Mouse (Mus musculus) limb, embryonic 14.5 days (tissue): ENCODE measurements around the gene Mpdz. TPM values are rescaled to one million over a fixed set of nuclear protein-coding genes. Genes with fewer than 3 reads are reported as not detected.

ENCODE experiments used
- ATAC-seq: fragments of 200-750 bp; cut with Nextera tagmentation; 2 replicates; pipeline ENCODE4 v1.8.0; 2017; ENCODE audit warnings: low read depth, moderate number of reproducible peaks, moderate TSS enrichment; ENCODE audit not compliant: low FRiP score
- DNase-seq: peaks from one replicate; pipeline ENCODE4 v3.0.0-alpha.2; 2015; ENCODE audit warnings: low spot score
- H3K27ac ChIP-seq: fragments of 300-500 bp; sonication (generic); replicated peaks from 2 replicates; pipeline ENCODE4 v1.5.1; 2014; ENCODE audit warnings: low read depth, mild to moderate bottlenecking, low read length, moderate library complexity, mixed read lengths
- H3K27me3 ChIP-seq: fragments of 300-500 bp; sonication (generic); 2 replicates; pipeline ENCODE4 v1.6.1; 2014; ENCODE audit warnings: low read length, mixed read lengths; ENCODE audit not compliant: control insufficient read depth, insufficient read depth
- H3K36me3 ChIP-seq: fragments of 300-500 bp; sonication (generic); 2 replicates; pipeline ENCODE4 v1.6.1; 2014; ENCODE audit warnings: mild to moderate bottlenecking, low read length, moderate library complexity, mixed read lengths; ENCODE audit not compliant: control insufficient read depth, insufficient read depth
- H3K4me1 ChIP-seq: fragments of 300-500 bp; sonication (generic); 2 replicates; pipeline ENCODE4 v1.6.1; 2014; ENCODE audit warnings: antibody characterized with exemption, low read length, mixed read lengths; ENCODE audit not compliant: control insufficient read depth, insufficient read depth
- H3K4me2 ChIP-seq: fragments of 300-500 bp; sonication (generic); replicated peaks from 2 replicates; pipeline ENCODE4 v1.6.1; 2014; ENCODE audit warnings: low read depth, mild to moderate bottlenecking, low read length, moderate library complexity; ENCODE audit not compliant: severe bottlenecking
- H3K4me3 ChIP-seq: fragments of 300-500 bp; sonication (generic); replicated peaks from 2 replicates; pipeline ENCODE4 v1.5.1; 2014; ENCODE audit warnings: low read length
- H3K9ac ChIP-seq: fragments of 300-500 bp; sonication (generic); 2 replicates; pipeline ENCODE4 v1.6.1; 2014; ENCODE audit warnings: mild to moderate bottlenecking, low read depth, low read length, moderate library complexity; ENCODE audit not compliant: severe bottlenecking
- H3K9me3 ChIP-seq: fragments of 300-500 bp; sonication (generic); 2 replicates; pipeline ENCODE4 v1.6.1; 2016; ENCODE audit warnings: low read length; ENCODE audit not compliant: control insufficient read depth
- POLR2A ChIP-seq: fragments of 200-500 bp; IDR thresholded peaks from 2 replicates; pipeline ENCODE4 v1.8.0; 2012; ENCODE audit warnings: inconsistent platforms, mild to moderate bottlenecking, moderate library complexity, borderline replicate concordance; ENCODE audit not compliant: insufficient read depth, insufficient read length; ENCODE audit errors: extremely low read depth
- whole genome bisulfite sequencing: fragments of 180-500 bp; shearing (Covaris S2); extraction: QIAGEN DNeasy Blood & Tissue Kit; methylation state at CpG from one replicate; pipeline ENCODE4 v1.1.7; 2014; 5-methylcytosine and 5-hydroxymethylcytosine counted together
- polyA plus RNA-seq, 2 experiments: library from polyadenylated mRNA; depleted of rRNA in 1 of 2; stranded (reverse) in 1 of 2; unstranded in 1 of 2; fragments of >200 nt; fragmentation: Nextera tagmentation in 1 of 2; extraction: Ambion mirVana in 1 of 2; gene quantifications; 2 replicates each; pipeline versions ENCODE4 v1.2.1 to v1.2.3; 2012 to 2014

Gene Mpdz
- polyA plus RNA-seq, 2 experiments, result 44.0 to 65.2 TPM

GRCm38 (mm10) chr4:81236227-81236626, 206.4 kb downstream of the Mpdz start:
- ATAC-seq (no peak), DNase-seq (no peak)
- 73% methylated on average over 5 of the region's 5 CpGs for WGBS
- no peak for TF ChIP-seq POLR2A
- no peak overlapping the region for H3K27ac ChIP-seq
- H3K9me3 ChIP-seq, result no peaks in the 10 kb centered on the region
- no peak overlapping the region for H3K9ac ChIP-seq
- H3K4me1 ChIP-seq, result no peaks in the 10 kb centered on the region
- no peaks in the 10 kb centered on the region for H3K27me3 ChIP-seq
- no peak overlapping the region for H3K4me3 ChIP-seq
- no peaks in the 10 kb centered on the region for H3K36me3 ChIP-seq
- no peak overlapping the region for H3K4me2 ChIP-seq
